Mouse (Mus musculus): ENCODE results near the gene Sergef. TPM values are rescaled to one million over a fixed set of nuclear protein-coding genes. Genes with fewer than 3 reads are reported as not detected.
"Not testable (repeated sequence)": the region's sequence is repeated elsewhere in the genome, so short reads cannot be mapped to it uniquely, and the experiment has no call there.

Sergef gene
- polyA plus RNA-seq, 1 experiment = 6.3 TPM

GRCm38 (mm10) chr7:46586621-46587216 is 52.9 kb downstream of the Sergef start:
- Histone ChIP-seq H3K4me1 (ENCODE audit: control insufficient read depth, insufficient read depth, low read length) (no peaks in the 10 kb centered on the region), H3K27ac (ENCODE audit: insufficient read depth, low read length) (no peak overlapping the region), H3K4me3 (ENCODE audit: insufficient read depth, low read length) (no peak overlapping the region)
- no peak for TF ChIP-seq POLR2A (IDR thresholded peaks at IDR 0.05; ENCODE audit: low read depth, low read length)
- no peak for TF ChIP-seq CTCF (IDR thresholded peaks at IDR 0.05; ENCODE audit: borderline replicate concordance, insufficient read depth, low read length)

GRCm38 (mm10) chr7:46582750-46583149 is 56.9 kb downstream of the Sergef start:
- Histone ChIP-seq H3K27ac (ENCODE audit: insufficient read depth, low read length) (no peak overlapping the region), H3K4me3 (ENCODE audit: insufficient read depth, low read length) (no peak overlapping the region), H3K4me1 (ENCODE audit: control insufficient read depth, insufficient read depth, low read length) (no peaks in the 10 kb centered on the region)
- no peak for TF ChIP-seq POLR2A (IDR thresholded peaks at IDR 0.05; ENCODE audit: low read depth, low read length)
- no peak for TF ChIP-seq CTCF (IDR thresholded peaks at IDR 0.05; ENCODE audit: borderline replicate concordance, insufficient read depth, low read length)

- no peaks in the 10 kb centered on the region for H3K4me1 ChIP-seq (ENCODE audit: control insufficient read depth, insufficient read depth, low read length)
- no peak overlapping the region for H3K4me3 ChIP-seq (ENCODE audit: insufficient read depth, low read length)
- TF ChIP-seq CTCF (IDR thresholded peaks at IDR 0.05; ENCODE audit: borderline replicate concordance, insufficient read depth, low read length) = no peak
- TF ChIP-seq POLR2A (IDR thresholded peaks at IDR 0.05; ENCODE audit: low read depth, low read length) = no peak
- no peak overlapping the region for H3K27ac ChIP-seq (ENCODE audit: insufficient read depth, low read length)
These were observed 58.2 kb downstream of the Sergef start for GRCm38 (mm10) chr7:46581358-46581930.

GRCm38 (mm10) chr7:46578091-46578490 is 61.5 kb downstream of the Sergef start:
- H3K27ac ChIP-seq (ENCODE audit: insufficient read depth, low read length) = no peak overlapping the region
- no peak overlapping the region for H3K4me3 ChIP-seq (ENCODE audit: insufficient read depth, low read length)
- TF ChIP-seq POLR2A (IDR thresholded peaks at IDR 0.05; ENCODE audit: low read depth, low read length) (no peak), CTCF (IDR thresholded peaks at IDR 0.05; ENCODE audit: borderline replicate concordance, insufficient read depth, low read length) (no peak)
- H3K4me1 ChIP-seq (ENCODE audit: control insufficient read depth, insufficient read depth, low read length) = no peaks in the 10 kb centered on the region

- Histone ChIP-seq H3K4me3 (ENCODE audit: insufficient read depth, low read length) (no peak overlapping the region), H3K4me1 (ENCODE audit: control insufficient read depth, insufficient read depth, low read length) (no peaks in the 10 kb centered on the region), H3K27ac (ENCODE audit: insufficient read depth, low read length) (no peak overlapping the region)
- no peak for TF ChIP-seq POLR2A (IDR thresholded peaks at IDR 0.05; ENCODE audit: low read depth, low read length)
- no peak for TF ChIP-seq CTCF (IDR thresholded peaks at IDR 0.05; ENCODE audit: borderline replicate concordance, insufficient read depth, low read length)
These were observed 63.7 kb downstream of the Sergef start for GRCm38 (mm10) chr7:46575897-46576296.

- no peaks in the 10 kb centered on the region for H3K4me1 ChIP-seq (ENCODE audit: control insufficient read depth, insufficient read depth, low read length)
- TF ChIP-seq POLR2A (IDR thresholded peaks at IDR 0.05; ENCODE audit: low read depth, low read length) (no peak), CTCF (IDR thresholded peaks at IDR 0.05; ENCODE audit: borderline replicate concordance, insufficient read depth, low read length) (no peak)
These were observed 66.6 kb downstream of the Sergef start for GRCm38 (mm10) chr7:46572803-46573594.

GRCm38 (mm10) chr7:46569509-46569908 is 70.1 kb downstream of the Sergef start:
- not testable (repeated sequence) for H3K4me1 ChIP-seq (ENCODE audit: control insufficient read depth, insufficient read depth, low read length); H3K4me3 ChIP-seq (ENCODE audit: insufficient read depth, low read length); H3K27ac ChIP-seq (ENCODE audit: insufficient read depth, low read length)

More at GRCm38 (mm10) chr7:46572803-46573594, 66.6 kb downstream of the Sergef start:
- H3K27ac ChIP-seq (ENCODE audit: insufficient read depth, low read length) = no peak overlapping the region
- no peak overlapping the region for H3K4me3 ChIP-seq (ENCODE audit: insufficient read depth, low read length)

- Histone ChIP-seq H3K4me1 (ENCODE audit: control insufficient read depth, insufficient read depth, low read length) (no peaks in the 10 kb centered on the region), H3K27ac (ENCODE audit: insufficient read depth, low read length) (no peak overlapping the region), H3K4me3 (ENCODE audit: insufficient read depth, low read length) (no peak overlapping the region)
- TF ChIP-seq CTCF (IDR thresholded peaks at IDR 0.05; ENCODE audit: borderline replicate concordance, insufficient read depth, low read length) (no peak), POLR2A (IDR thresholded peaks at IDR 0.05; ENCODE audit: low read depth, low read length) (no peak)
These were observed 73.1 kb downstream of the Sergef start for GRCm38 (mm10) chr7:46566318-46567007.

GRCm38 (mm10) chr7:46565374-46565773 is 74.2 kb downstream of the Sergef start:
- H3K4me3 ChIP-seq (ENCODE audit: insufficient read depth, low read length) = no peak overlapping the region
- no peaks in the 10 kb centered on the region for H3K4me1 ChIP-seq (ENCODE audit: control insufficient read depth, insufficient read depth, low read length)
- H3K27ac ChIP-seq (ENCODE audit: insufficient read depth, low read length) = no peak overlapping the region
- no peak for TF ChIP-seq CTCF (IDR thresholded peaks at IDR 0.05; ENCODE audit: borderline replicate concordance, insufficient read depth, low read length)

- Histone ChIP-seq H3K27ac (ENCODE audit: insufficient read depth, low read length) (no peak overlapping the region), H3K4me3 (ENCODE audit: insufficient read depth, low read length) (no peak overlapping the region)
These were observed 75.8 kb downstream of the Sergef start for GRCm38 (mm10) chr7:46563801-46564200.

More at GRCm38 (mm10) chr7:46563801-46564200, 75.8 kb downstream of the Sergef start:
- TF ChIP-seq CTCF (IDR thresholded peaks at IDR 0.05; ENCODE audit: borderline replicate concordance, insufficient read depth, low read length) = no peak
- no peak for TF ChIP-seq POLR2A (IDR thresholded peaks at IDR 0.05; ENCODE audit: low read depth, low read length)
- no peaks in the 10 kb centered on the region for H3K4me1 ChIP-seq (ENCODE audit: control insufficient read depth, insufficient read depth, low read length)
